Mouse (Mus musculus): ENCODE measurements at regions not wholly inside any gene's neighbourhood (a gene's known extent, or its start where the extent isn't known, plus 50 kb on each side); places are given as distances from the start of the nearest gene placed in this dataset.
"Not testable (repeated sequence)": the region's sequence is repeated elsewhere in the genome, so short reads cannot be mapped to it uniquely, and the experiment has no call there.

- peak; percentile 29 to 41 for DNase-seq
These were observed 106.5 kb downstream of the Zfp600 start for GRCm38 (mm10) chr4:146263038-146263685.

DNA sequence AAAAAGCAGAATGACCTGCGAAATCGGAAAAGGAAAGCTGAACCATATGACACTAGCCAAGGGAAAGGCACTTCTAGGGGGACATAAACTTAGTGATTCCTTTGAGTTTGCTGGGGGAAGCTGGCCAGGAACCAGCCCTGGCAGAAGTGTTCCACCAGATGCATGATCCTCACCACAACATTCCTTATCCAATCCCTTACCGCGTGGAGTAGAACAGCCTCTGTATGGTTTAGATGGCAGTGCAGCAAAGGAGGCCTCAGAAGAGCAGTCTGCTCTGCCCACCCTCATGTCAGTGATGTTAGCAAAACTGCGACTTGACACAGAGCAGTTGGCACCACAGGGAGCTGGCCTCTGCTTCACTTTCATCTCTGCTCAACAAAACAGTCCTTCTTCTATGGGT lies 107.2 kb downstream of the Zfp600 start:
- DNase-seq, result peak in 1 of 2 experiments; percentile 0

DNA sequence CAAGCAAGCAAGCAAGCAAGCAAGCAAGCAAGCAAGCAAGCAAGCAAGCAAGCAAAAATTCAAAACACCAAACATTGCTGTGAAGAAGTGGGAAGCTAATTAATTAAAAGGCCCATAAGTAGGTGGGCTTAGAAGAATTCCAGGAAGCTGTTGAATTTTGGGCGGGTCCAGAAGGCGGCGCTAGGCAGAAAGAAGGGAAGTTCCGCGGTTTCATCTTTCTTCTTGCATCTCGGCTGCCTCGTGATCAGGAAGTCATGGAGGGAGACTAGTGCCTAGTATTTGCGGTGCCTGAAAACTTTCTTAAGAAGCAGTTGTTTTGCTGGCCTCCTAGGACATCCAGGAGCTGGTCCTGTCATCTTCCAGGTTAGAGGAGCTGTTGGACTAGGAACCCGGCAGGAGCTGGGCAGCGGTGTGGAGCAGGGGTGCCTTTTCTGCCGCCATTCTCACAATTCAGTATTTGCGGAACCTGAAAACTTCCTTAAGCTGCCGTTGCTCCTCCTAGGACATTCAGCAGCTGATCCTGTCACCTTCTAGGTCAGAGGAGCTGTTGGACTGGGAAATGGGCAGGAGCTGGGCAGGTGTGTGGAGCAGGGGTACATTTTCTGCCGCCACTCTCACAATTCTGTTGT lies 113.6 kb downstream of the Zfp600 start:
- DNase-seq, result not testable (repeated sequence)
